Mouse (Mus musculus): ENCODE results near the gene 2210407C18Rik. TPM values are rescaled to one million over a fixed set of nuclear protein-coding genes. Genes with fewer than 3 reads are reported as not detected.

Gene 2210407C18Rik
- total RNA-seq (2014; fragmentation: Nextera tagmentation): not detected in 2 replicates
- total RNA-seq (2017): not detected in 2 replicates

DNA sequence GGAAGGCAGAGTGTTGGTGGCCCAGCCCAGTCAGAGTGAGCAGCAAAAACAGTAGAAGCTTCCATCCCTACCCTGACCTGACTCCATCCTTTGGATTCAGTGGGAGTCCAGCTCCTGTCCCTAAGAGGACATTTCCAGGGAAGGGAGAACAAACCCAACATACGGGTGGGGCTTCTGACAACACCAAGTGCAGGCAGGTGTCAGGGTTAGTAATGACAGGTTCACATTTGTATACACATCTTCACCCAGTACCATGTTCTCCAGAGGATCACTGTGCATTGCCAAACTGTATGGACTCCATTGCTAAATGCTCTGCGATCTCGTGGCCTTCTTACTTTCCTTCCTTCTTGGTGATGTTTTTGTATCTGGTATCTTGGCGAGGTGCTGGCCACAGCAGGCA lies at the start of gene 2210407C18Rik:
2210407C18Rik (minus strand) TSS at position 101 of the 400 bp plus-strand sequence.
- ATAC-seq (replicated peaks; ENCODE audit: low FRiP score, low TSS enrichment, poor library complexity, severe bottlenecking): no peak

DNA sequence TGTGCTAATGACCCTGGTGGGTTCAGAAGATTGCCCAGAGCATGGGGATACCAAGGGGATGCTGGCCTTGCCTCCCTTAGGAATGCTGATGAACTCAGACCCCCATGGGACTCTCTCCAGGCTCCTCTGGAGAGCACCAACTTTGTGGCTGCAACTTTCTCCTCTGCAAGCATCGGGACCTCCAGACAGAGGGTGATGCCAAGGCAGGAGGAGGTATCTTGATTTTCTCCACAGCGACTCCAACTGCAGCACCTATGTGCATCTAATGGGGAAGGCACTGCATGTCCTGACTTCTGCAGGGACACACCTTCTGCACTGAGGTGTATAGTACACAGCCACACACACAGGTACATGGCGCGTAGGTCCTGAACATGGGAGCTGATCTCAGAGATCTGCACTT lies 42.7 kb upstream of the 2210407C18Rik start, which contains the start of gene Olfr322:
Olfr322 (plus strand) TSS at position 187 of the 400 bp plus-strand sequence.
- no peak for ATAC-seq (replicated peaks; ENCODE audit: low FRiP score, low TSS enrichment, poor library complexity, severe bottlenecking)

DNA sequence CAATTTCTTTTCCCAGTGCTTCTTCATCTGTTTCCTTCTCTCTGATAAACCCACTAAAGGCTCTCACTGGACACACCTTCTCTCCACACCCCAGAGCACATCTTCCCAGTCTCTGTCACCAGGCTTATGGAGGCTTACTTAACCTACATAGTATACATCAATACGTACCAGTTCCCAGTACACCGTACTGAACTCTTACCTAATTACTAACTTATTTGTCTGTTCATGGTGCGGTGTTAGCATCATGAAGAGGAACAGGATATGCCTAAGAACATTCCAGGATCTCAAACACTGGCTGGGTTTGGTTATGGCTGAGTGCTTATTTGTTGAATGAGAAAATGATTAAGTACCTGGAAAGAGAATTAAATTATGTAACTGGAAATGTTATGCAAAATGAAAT lies 39.3 kb upstream of the 2210407C18Rik start:
- no peak for ATAC-seq (replicated peaks; ENCODE audit: low FRiP score, low TSS enrichment, poor library complexity, severe bottlenecking)

DNA sequence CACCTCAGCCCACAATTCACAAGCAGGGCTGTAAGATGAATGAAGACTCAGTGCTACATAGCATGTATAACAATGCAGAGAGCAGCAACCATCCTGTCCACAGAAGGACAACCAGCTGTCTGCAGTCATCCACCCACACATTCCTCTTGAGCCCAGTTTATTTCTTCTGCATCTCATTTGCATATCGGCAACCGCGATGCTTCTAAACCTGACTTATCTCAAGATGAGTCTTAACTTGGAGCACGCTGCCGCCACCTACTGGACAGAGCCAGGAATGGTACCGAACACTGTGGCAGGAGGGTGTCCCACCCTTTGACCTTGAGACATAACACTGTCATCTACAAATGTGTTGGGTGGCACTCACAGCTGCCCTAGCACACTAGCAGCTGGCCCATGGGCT lies 27.5 kb upstream of the 2210407C18Rik start:
- peak; percentile 53 for ATAC-seq (replicated peaks; ENCODE audit: low FRiP score, low TSS enrichment, poor library complexity, severe bottlenecking)

DNA sequence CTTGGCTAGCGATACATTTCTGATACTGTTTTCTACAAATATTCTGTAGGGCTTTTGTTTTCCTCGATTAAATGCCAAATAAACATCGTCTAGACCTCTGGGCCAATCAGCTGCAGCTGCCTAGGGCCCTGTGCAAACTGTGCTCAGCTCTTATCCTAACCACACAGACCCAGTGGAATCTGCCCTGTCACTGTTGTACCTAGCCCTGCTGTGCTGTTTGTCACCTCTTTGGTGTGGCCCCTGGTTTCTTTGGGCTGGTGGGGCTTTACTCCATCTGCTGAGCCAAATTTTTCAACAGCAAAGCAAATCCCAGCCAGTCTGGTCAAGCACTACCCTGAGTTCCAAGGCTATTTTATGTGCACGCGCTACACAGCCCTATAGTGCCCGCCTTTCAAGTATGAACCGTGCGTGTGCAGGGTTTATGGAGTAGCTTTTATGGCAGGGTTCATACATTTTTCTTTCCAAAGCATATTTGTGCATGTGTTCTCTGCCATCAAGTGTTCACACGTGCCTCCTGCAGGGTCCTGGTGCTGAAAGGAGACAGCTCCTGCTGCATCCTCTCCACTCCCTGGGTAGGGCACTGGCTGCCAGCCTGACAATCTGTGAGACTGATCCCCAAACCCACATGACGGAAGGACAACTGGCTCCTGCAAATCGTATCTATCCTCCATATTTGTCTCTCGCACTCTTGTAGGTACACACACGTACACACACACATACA lies 25.9 kb upstream of the 2210407C18Rik start:
- peak; percentile 92 for ATAC-seq (replicated peaks; ENCODE audit: low FRiP score, low TSS enrichment, poor library complexity, severe bottlenecking)

DNA sequence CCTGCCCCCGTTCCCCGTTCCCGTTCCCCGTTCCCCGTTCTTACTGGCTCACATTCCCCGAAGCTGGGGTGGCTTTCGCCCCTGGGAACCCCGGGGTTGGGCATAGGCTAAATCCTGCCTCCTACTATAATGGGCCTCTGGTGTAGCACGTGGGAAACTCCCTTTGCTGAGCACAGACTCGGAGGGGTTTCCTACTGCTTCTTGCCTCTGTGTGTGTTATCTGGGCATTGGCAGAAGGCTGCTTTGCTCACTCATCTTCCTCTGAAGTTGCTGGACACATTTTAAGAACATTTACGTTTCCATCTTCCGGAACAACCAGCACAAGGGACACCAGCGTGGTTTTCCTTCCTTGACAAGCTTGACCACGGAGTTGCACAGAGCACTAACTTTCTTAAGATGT lies 25.2 kb upstream of the 2210407C18Rik start:
- peak; percentile 66 for ATAC-seq (replicated peaks; ENCODE audit: low FRiP score, low TSS enrichment, poor library complexity, severe bottlenecking)

DNA sequence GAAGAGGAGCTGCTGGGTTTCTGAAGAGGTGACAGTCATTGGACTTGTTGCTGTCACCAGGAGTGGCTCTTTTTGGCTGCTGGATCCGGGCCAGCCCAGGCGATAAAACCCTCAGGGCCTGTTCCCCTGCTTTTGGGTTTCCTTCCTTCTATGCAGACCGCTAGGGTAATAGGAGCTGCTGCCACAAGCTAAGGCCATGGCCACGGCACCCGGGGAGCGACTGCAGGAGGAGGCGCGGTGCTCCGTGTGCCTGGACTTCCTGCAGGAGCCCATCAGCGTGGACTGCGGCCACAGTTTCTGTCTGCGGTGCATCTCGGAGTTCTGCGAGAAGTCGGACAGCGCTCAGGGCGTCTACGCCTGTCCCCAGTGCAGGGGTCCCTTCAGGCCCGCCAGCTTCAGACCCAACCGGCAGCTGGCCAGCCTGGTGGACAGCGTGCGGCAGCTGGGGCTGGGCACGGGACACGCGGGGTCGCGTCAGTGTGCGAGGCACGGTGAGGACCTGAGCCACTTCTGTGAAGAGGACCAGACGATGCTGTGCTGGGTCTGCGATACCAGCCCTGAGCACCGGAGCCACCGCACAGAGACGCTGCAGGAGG lies 24.5 kb upstream of the 2210407C18Rik start, which contains the start of gene Trim58:
Trim58 (plus strand) TSS at position 194 of the 596 bp plus-strand sequence.
- peak; percentile 42 for ATAC-seq (replicated peaks; ENCODE audit: low FRiP score, low TSS enrichment, poor library complexity, severe bottlenecking)

DNA sequence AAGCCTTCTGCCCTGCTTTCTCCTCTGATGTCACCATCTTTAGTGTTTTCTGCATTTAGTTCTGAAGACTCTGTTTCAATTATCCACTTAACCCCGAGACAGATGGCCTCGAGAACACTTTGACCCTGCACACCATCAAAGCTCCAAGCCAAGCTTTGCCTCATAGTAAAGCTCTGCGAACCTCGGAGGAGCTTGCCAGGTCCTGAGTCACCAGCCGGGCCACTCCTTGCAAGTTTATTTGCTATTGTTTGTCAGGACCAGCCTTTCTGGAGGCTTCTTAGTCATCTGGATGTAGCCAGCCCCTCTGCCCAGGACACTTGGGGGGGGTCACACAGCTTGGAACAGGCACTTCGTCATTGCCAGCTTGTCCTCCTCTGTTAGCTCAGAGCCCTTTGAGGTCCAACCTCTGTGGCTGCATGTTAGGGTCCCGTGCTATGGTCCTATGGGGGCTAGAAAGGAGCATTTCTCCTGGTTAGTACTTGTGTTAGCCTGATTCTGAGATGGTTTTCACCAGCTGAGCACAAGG lies 22.4 kb upstream of the 2210407C18Rik start:
- ATAC-seq (replicated peaks; ENCODE audit: low FRiP score, low TSS enrichment, poor library complexity, severe bottlenecking): no peak

DNA sequence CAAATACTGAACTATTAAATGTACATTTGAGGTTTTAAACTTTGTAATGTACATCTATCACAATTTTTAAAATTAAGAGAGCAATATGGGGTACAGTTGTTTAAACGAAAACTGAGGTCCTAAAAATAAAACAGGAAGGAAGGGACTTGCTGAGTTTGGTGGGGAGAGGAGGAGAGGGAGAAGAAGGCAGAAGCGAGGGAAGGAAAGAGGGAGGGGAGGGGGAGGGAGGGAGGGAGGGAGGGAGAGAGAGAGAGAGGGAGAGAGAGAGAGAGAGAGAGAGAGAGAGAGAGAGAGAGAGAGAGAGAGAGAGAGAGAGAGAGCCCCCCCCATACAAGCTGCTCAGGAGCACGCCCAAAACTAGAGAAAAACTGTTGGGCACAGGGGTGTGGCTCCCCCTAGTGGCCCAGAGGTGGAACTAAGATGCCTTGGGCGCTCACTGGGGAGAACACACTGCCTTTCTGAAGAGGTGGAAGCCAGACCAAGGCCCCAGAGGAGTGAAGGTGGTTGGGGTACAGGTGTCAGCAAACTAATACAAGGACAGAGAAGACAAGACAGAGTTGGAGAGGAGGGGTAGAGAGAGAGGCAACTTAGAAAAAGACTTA lies 20.6 kb upstream of the 2210407C18Rik start:
- peak; percentile 35; the same call in 1 of the 2 replicates for ATAC-seq (replicated peaks; ENCODE audit: low FRiP score, low TSS enrichment, poor library complexity, severe bottlenecking)

DNA sequence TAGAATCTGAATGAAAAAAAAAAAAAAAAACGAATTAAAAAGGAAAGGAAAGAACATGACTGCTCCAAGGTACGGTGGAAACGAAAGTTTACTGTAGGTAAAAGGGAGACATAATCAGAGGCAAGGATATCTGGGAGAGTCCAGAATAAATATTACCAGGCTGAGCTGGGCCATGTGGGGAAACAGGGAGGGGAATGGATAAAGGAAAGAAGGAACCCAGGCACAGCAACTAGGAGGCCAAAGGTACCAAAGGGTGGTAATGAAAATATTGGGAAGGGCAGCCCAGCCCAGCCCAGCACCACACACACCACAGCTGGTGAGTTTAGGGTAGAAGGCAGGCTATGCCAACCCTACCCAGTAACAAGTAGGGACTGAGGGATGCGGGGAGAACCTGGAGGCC lies 19.0 kb upstream of the 2210407C18Rik start:
- no peak for ATAC-seq (replicated peaks; ENCODE audit: low FRiP score, low TSS enrichment, poor library complexity, severe bottlenecking)

DNA sequence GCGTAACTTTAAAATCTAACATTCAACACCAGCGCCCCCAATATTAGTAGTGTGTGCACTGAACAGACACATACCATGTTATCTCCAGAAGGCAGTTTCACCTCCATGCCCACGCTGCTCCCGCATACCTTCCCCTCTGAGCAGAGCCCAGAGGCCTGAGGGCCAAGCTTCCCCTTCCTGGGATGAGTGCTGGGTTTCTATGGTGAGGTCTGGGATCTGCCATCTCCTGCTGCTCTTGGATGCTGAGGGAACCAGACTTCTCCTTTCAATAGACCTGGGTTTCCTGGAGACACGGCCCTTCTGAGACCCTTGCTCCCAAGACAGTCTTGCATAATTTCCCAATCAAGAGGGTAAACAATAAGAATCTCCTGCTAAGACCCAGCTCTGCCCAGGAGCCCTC lies 14.5 kb upstream of the 2210407C18Rik start, which contains the start of gene Olfr323:
Olfr323 (minus strand) TSS at position 101 of the 400 bp plus-strand sequence.
- ATAC-seq (replicated peaks; ENCODE audit: low FRiP score, low TSS enrichment, poor library complexity, severe bottlenecking): no peak

DNA sequence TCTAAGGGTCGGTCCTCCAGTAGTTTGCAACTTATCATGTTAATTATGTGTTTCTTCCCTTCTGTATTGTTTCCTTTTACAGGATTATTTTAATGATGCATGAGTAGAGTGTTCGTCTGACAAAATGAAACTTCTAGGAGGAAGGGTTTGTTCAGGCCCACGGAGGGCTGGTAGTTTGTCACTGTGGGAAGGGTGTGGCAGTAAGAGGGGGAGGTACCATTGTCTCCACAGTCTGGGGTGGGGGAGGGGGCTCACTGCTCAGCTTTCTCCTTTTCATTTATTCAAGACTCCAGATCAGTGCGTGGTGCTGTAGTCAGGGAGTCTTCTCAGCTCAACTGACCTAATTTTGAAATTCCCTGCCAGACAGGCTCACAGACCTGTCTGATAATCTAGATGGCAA lies 10.3 kb upstream of the 2210407C18Rik start:
- no peak for ATAC-seq (replicated peaks; ENCODE audit: low FRiP score, low TSS enrichment, poor library complexity, severe bottlenecking)

DNA sequence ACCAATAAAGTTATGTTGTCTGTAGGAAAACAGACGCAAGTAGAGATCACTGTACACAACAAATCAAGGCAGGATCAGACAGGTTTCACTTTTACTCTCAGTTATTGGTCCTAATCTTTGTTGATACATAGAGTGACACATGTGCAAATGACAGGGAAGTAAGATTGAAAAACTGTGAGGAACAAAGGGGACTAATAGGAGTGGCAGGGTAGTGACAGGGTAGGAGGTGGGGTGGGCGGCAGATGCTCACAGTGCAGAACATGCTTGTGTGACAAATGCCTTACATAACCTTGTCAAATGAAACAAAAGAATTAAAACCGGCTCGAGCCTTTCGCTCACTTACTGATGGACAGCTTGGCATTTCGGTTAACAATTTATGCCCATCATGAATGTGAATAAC lies 2.9 kb upstream of the 2210407C18Rik start:
- no peak for ATAC-seq (replicated peaks; ENCODE audit: low FRiP score, low TSS enrichment, poor library complexity, severe bottlenecking)

DNA sequence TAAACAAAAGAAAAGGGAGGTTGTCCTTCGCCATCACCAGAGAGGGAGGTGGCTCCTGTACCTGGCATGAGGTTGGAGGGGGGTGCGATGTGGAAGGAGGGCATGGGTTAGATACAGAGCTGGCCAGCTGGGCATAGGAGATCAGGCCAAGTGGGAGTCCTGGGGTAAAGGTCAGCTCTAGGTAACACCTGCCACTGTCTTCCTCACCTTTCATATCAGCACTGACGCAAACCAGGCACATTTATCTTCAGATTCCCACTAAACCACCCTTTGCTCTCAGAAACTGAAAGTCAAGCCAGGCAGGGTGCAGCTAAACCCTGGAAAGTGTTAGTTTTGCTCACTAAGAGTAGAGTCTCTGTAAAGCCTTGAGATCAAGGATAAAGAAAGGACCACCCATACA lies 2.5 kb upstream of the 2210407C18Rik start:
- no peak for ATAC-seq (replicated peaks; ENCODE audit: low FRiP score, low TSS enrichment, poor library complexity, severe bottlenecking)

DNA sequence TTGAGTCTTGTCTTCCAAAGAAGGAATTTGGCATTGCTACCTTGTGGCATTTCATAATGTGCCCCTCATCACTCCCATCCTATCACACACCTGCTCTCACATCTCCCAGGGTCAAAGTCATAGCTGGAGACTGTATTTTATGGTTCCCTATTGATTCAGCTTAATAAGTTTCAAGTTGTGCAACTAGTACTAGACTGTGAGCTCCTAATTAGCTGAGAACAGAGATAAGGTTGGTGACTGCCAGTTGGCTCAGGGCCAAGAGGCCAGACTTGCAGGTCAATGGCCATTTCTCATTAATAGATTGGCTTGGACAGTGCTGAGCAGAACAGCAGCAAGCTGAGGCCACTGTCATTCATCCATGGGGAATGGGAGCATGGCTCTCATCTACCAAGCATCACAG lies 1.3 kb downstream of the 2210407C18Rik start:
- ATAC-seq (replicated peaks; ENCODE audit: low FRiP score, low TSS enrichment, poor library complexity, severe bottlenecking): no peak

DNA sequence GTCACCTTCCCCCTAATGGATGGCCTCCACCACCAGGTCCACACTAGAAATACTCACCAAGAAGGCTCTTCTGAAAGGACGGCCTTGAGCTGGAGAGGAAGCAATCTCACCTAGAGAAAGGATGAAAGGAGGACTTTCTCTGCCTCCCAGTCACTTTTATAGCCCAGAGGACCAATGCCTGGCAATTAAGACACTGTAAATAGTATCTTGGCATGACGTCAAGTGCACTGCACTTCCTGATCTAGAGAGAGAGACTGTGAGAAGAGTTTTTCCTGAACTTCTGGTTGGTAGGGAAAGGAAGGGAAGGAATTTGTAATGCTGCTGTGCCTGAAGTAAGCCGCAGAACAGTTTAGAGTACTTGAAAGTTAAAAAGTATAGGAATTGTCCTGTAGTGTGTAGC lies 2.5 kb downstream of the 2210407C18Rik start:
- no peak for ATAC-seq (replicated peaks; ENCODE audit: low FRiP score, low TSS enrichment, poor library complexity, severe bottlenecking)

DNA sequence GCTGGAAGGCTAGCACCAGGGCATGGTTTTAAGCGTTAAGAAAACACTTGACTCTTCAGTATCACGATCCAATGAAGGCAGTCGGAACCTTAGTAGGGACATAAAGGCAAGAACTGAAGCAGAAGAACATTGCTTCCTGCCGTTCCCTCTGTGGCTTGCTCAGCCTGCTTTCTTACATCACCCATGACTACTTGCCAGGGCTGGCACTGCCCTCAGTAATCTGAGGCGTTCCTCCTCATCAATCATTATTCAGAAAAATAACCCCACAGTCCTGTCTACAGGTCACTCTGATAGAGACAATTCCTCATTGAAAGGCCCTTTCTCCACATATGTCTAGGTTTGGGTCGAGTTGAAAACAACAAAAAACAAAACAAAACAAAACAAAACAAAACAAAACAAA lies 8.8 kb downstream of the 2210407C18Rik start:
- ATAC-seq (replicated peaks; ENCODE audit: low FRiP score, low TSS enrichment, poor library complexity, severe bottlenecking): no peak

DNA sequence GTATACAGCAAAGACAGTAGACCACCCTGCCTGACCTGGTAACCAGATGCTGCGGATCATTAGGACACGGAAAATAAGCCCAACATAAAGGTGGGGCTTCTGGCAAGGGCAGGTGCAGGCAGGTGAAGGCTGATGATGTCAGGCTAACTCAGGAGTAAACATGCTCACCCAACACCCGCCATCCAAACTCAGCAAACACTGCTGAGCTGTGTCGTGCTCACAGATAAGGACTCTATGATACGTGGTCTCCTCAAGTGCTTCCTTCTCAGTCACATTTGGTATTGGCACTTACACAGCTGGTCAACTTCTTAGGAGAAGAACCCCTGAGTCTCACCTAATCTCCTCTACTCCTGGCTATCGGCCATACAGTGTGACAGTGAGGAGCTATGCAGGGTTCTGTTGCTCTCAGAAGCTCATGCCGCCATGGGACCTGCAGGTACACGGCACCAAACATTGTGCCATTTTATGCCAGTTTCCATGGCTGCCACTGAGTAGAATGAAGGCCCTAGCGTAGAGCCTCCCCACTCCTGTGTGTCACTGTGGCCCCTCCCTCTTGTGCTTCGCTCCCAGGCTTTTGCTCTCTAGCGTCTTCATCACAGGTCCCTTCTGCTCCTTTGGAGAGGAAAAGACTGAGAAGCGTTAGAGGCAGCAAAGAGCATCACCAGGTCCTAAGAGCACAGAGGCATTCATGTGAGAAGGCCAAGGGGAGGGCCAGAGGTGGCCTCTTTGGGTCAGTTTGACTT lies 9.5 kb downstream of the 2210407C18Rik start:
- ATAC-seq (replicated peaks; ENCODE audit: low FRiP score, low TSS enrichment, poor library complexity, severe bottlenecking): no peak

DNA sequence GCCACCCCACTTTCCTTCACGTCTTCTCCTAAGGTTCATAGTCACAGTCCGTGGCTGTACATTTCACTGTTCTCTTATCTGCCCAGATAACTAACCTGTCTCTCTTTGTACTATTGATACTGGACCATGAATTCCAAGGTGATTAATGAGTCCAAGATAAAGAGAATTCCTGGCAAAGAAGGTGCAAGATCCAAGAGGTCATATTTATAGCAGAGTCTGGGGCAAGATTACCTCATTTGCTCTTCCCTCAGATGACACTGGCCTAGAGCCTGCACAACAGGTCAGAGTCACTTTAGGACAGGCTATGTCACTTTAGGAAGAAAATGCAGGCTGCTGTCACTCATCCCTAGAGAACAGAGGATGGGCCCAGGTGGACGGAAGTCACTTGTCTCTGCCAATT lies 10.6 kb downstream of the 2210407C18Rik start:
- ATAC-seq (replicated peaks; ENCODE audit: low FRiP score, low TSS enrichment, poor library complexity, severe bottlenecking): no peak

DNA sequence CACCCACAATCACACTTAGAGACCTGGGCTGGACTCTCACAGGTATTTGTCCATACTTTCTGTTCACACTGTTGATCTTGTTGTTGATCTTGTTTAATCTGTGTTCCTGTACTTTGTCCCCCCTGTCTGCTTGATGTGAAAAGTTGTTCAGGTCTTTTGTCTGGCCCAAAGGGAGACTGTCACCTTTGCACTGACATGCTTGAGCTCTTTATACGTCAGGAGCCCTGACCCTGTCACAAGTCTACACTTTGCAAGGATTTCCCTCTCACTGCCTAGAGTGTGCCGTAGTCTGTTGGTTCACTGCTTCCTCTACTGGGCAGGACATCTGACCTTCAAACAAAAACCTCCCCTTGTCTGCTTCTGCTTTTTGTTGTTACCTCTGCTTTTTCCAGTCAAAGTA lies 11.2 kb downstream of the 2210407C18Rik start:
- ATAC-seq (replicated peaks; ENCODE audit: low FRiP score, low TSS enrichment, poor library complexity, severe bottlenecking): no peak
